Mouse (Mus musculus) adipose tissue, adult 10 weeks (tissue): ENCODE measurements around the gene Sfmbt2. TPM values are rescaled to one million over a fixed set of nuclear protein-coding genes. Genes with fewer than 3 reads are reported as not detected.

ENCODE experiments used
- polyA plus RNA-seq: library from polyadenylated mRNA; stranded (reverse); fragments of 350-450 nt; fragmentation: Illumina TruSeq; extraction: RNeasy Lipid Tissue Mini Kit (QIAGEN cat#74804); gene quantifications from one replicate; pipeline ENCODE4 v1.2.3, GENCODE M21; 2014; ENCODE audit warnings: low read depth, low replicate concordance

Gene Sfmbt2
- polyA plus RNA-seq: 2.4 TPM

DNA sequence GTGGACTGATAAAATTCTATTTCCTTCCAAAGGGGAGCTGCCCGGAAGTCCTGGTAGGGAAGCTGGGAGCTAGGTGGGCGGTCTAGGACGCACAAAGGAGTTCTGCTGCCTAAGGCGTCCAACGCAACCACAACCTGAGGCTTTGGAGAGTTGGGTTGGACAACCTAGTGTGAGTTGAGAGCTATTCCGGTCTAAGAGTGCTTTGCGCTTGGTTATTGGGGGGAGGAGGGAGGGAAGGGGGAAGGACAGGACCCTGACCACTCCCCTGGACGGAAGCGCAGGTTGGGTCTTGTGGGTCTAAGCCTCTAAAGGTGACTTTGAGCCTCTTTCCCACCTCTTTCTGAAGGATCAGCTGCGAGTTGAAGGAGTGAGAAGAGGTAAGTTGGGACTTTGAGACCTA lies at the start of gene Sfmbt2:
Gene Sfmbt2 (plus strand): TSS at position 335 of the 400 bp plus-strand sequence.

Other genes with a start within 250 kb of the Sfmbt2 start
- 6.3 TPM for gene Itih2, start 239.1 kb upstream of the Sfmbt2 start, polyA plus RNA-seq
- gene Itih5, start 216.9 kb upstream of the Sfmbt2 start, polyA plus RNA-seq: 73.7 TPM